Mouse (Mus musculus): ENCODE measurements around the gene Ifitm3.
A peak's percentile ranks its signal among the peaks of the same experiment; 100 is the strongest.
"Not testable (repeated sequence)": the region's sequence is repeated elsewhere in the genome, so short reads cannot be mapped to it uniquely, and the experiment has no call there.

Gene Ifitm3

DNA sequence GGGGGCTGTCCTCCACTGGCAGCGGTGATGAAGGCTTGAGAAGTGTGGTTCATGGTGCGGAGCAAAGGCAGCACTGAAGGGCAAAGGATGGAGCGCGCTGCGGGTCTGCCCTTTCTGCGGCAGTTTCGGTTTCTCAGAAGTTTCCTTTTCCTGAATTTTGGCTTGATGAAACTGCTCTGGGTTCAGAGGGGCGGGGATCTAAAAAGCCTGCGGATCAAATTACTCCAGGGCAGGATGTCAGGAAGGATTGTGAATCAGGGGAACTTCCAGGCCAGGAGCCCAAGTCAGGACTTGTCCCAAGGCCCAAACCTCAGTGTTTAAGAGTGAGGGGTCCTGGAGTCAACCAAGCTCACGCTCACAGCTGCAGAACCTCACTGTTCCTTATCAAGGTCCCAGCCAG lies at the start of gene Ifitm3:
Gene Ifitm3, minus strand, starts transcription at position 178 of the 400 bp plus-strand sequence.
- peak; percentile 59 for DNase-seq

DNA sequence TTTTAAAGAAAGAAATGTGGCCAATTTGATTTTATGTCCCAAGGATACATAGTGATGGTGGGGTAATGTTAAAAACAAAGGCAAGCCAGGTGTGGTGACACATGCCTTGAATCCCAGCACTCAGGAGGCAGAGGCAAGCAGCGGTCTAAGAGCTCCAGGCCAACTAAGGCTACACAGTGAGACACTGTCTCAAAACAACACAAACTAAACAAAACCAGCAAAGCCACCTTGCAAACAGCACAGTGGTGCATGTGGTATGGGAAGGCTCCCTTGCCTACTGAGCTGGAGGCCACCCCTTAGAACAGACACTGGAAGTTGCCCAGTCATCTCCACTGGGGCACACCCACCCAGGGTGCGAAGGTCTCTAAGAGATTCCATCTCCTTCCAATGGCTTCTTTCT lies 49.4 kb upstream of the Ifitm3 start:
- no peak for DNase-seq

DNA sequence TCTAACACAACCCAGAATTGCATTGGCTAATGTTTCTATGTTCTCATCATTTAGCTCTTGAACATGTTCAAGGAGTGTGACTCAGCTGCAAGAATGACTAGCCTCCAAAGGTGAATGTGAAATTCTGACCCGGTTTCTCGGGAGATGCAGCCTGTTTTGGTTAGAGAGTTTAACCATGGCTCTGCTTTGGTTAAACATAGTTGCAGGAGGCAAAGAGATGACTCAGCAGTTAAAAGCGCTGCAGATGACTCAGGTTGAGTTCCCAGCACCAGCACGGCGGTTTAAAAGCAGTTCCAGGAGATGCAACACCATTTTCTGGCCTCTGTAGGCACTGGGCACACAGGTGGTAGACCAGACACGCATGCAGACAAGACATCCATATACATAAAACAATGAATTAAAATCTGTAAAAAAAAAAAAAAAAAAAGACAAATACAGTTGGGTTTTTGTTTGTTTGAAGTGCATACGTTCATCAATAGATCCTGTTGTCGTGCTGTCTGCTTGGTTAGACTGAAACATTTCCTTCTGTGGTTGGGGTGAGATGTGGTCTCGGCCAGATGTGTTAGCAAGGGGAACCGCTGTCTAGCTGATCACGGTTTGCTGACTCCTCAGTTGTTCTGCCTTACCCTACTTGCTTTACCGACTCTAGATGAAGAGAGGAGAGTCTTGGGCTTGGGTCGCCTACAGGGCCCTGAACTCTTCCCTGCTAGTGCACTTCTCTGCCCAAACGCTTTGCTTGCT lies 48.2 kb upstream of the Ifitm3 start:
- no peak for DNase-seq

DNA sequence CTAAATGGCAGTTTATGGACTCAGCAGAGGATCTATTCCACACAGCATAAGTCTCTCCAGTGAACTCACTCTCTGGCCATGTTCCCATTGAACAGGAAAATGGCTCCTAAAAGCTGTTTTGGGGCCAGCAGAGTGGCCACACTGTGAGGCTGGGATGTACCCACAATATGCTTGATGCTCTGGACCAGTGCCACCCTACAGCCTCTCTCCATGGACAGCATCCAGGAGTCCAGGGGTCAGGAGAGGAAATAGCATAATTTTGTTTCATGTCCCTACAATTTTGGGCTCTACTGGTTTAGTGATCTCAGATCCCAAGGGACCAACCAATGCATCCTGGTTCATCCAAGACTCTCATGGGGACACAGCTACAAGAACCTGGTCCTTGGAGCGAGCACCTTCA lies 47.0 kb upstream of the Ifitm3 start:
- no peak for DNase-seq

DNA sequence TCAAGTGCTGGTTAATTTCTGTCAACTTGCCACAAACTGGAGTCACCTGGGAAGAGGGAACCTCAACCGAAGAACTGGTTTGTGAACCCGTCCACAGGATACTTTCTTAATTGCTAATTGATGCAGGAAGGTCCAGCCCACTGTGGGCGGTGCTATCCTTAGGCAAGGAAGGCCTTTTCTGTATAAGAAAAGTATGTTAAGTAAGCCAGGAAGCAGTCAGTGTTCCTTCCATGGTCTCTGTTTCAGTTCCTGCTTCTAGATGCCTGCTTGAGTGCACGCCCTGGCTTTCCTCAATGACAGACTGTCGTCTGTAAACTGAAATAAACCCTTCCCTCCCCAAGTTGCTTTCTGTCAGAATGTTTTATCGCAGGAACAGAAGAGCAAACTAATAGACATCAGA lies 46.4 kb upstream of the Ifitm3 start:
- no peak for DNase-seq

DNA sequence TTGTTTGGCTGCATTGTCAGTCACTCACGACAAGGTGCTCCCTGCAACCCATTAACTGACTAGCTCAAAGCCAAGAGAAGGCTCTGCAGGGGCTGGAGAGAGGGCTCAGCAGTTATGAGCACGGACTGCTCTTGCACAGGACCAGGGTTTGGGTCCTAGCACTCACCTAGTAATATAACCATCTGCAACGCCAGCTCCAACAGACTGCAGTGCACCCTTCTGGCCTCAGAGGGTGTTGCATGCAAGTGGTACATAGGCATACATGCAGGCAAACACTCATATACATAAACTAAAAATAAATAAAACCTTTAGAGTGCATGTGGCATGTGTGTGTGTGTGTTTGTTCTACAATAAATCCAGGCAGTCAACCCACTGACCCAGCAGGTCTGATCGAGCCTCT lies 45.2 kb upstream of the Ifitm3 start:
- DNase-seq, result no peak

DNA sequence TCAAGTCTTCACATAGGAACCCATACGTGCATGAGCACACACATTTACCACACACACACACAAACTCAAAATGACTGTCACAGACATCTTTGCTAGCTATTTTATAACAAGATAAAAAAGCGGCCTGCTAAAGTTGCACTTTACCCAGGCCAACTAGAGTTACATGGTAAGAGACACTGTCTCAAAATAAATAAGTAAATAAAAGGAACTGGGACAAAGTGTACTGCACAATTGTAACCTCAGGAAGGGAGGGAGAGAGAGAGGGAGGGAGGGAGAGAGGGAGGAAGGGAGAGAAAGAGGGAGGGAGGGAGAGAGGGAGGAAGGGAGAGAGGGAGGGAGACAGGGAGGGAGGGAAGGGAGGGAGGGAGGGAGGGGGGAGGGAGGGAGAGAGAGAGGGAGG lies 41.9 kb upstream of the Ifitm3 start:
- no peak for DNase-seq

DNA sequence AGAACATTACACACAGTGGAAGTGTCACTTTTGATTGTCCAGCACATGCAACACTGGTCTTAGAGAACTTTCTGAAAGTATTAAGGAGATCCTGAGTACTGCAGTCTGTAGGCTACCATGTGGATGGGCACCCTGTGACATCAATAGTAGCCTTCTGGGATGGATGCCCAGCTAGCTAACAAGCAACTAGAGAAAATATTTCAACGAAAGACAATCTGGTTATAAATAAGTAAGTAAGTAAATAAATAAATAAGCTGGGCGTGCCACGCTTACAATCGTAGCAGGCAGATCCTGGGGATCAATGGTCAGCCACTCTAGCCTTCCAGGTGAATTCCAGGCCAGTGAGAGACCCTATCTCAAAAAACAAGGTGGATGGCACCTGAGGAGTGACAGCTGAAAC lies 41.4 kb upstream of the Ifitm3 start:
- DNase-seq, result peak; percentile 12

DNA sequence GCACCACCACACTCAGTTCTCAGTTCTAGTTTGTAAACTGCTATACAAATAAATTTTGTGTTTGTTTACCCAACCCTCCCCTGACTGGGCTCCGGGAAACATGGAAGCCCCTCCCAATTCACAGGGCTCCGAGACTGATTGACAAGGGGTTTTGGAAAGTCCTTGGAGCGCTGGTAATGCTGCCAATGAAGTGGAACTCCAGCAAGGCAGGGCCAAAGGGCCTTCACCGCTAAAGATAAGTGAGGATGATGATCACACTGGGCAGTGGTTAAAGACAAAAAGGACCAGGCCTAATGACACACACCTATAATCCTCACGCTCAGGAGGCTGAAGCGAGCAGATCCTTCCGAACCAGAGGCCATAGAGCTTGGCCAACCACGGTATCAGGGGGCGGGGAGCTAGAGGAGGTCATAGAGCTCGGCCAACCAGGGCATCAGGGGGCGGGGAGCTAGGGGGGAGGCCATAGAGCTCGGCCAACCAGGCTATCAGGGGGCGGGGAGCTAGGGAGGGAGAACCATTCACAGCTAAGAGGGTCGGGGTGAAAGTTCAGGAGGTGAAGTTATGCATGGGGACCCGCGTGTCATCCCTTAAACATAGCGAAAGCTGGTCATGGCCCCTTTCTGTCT lies 40.6 kb upstream of the Ifitm3 start:
- DNase-seq, result no peak

DNA sequence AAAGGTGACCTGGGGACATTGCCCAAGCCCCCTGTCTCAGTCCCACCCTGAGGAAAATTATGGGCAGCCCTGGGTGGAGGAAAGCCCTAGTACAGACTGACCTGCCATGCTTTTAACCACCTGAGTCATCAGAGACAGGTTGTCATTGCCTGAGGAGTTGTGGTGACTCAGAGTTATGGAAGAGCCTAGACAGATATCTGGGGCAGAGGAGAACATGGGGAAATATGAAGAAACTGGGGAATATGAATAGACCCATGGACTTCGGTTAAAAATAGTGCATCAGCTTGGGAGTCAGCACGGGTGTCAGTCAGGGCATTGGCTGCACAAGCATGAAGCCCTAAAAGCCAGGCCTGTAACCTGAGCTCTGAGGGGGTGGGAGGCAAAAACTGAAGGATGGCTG lies 38.8 kb upstream of the Ifitm3 start:
- no peak for DNase-seq

DNA sequence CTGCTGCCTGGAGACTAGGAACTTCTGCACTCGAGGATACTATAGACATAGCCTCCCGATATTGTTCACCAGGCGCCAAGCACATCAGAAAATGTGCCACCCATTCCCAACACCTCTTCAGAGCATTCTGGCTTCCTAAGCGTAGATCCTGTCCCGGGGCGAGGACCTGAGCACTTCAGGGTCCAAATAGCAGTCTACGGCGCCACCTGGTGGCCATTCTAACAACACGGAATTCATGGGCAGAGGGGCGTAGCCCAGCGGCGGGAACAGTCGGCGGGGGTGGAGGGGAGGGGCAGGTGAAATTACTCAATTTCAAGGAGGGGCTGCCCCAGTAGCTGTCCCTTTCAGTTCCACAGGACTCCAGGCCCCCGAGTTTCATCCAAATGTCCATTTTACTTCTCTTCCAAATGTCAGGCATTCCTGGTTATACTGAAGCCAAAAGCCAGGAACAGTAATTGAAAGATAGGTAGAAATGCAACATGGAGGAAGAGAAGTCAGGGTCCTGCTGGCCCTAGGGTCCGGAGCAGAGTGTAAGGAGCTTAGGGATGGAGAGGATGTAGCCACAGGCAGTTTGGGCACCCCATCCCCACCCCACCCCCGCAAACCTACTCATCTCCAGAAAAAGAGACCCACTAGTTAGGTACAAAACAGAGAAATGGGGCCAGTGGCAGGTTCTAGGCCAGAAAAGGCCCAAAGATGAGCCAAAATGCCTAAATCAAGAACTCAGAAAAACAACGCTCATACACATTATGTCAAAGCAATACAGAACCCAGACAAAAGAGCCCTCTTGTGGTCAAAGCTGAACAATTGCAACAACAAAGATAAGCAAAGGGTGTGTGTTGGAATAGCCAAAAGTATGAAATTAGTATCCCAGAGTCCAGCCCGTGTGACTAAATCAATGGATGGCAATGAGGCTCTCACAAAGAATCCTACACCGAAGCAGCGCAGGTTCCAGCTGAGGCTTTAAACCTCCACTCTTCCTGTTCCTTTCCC lies 38.0 kb upstream of the Ifitm3 start:
- peak; percentile 93 for DNase-seq

DNA sequence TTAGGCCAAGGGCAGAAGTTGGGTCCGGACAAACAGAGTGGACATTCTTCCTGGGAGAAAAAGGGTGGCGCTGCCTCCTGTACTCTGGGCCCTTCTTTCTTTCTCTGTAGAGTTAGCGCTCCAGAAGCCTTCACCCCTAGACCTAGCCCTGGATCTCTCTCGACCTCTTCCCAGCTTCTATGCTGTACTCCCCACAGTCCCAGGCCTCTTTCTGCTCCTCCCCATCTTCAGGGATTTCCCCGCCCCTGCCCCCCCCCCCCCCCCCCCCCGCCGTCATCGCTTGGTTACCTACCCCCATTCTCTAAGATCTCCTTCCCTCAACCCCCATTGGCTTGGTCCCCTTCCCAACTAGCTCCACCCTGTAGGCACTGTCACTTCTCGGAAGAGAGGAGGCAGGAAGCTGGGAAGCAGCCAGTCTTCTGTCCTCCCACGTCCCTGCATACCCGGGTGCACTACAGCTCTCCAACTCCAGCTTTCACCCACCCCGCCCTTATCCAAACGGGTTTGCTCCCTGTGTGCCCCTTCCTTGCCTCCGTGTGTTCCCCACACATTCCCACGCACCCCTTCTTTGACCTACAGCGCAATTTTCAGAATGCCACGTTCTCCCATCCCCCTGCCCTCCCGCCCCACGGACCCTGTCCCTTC lies 37.1 kb upstream of the Ifitm3 start:
- peak; percentile 73 for DNase-seq

DNA sequence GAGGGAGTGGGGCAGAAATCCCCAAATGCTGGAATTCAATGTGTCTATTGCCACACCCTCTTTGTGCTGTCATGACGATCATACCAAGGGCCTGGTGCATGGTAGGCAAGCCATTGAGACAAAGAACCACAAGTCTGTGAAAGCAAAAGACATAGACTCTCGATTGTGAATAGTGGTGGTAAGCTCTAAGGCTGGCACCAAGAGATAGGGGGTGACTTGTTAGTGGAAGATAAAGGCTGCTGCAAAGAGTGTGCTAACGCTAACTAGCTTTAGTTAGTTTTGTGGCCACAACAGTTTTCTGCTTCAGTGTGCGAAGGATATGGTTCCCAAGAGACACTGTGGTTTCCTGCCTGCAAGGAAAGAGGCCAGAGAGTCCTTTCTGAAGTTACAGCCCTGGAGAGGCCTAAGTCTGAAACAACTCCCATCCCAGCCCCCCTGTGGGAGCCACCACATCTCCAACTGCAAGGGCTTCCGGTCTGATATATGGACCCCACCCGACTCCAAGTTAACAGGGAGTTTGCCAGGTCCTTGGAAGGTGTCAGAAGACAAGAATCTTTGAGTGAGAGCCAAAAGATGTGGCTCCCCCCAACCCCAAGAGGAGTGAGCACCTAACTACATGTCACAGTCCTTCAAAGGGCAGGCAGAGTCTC lies 36.5 kb upstream of the Ifitm3 start:
- peak; percentile 42 for DNase-seq

DNA sequence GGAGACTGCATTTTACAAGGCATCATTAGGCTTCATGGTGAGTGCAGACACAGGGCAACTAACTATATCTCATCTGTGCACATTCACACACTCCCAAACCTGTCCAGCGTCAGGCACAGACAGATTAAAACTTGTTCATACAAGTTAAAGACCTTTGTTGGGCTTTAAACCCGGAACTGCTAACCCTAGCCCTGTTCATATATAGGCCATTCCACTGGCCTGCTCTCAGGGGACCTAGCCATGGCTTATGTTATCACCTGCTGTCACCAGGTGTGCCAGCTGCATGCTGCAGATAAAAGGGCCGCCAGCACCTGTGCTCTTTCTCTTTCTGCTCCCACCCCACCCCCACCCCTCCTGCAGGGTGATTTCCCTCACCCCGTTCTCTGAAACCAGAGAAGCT lies 32.0 kb upstream of the Ifitm3 start:
- no peak for DNase-seq

DNA sequence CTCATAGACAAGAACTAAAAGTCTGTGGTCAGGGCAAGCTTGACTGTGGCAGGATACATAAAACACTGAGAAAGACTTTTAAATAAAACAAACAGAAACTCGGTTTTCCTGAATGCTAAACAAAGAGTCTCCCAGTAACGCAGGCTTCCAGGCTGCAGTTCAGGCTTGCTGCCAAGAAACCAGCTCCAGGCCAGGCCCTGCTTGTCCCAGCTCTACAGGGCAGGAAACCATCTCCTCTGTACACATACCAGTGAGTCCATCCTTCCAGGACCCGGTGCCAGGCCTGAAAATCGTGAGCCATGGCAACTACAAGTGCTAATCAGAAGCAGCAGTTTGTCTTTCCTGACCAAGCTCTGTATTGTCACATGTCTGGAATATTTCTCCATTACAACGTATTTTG lies 31.1 kb upstream of the Ifitm3 start:
- peak; percentile 69 for DNase-seq

DNA sequence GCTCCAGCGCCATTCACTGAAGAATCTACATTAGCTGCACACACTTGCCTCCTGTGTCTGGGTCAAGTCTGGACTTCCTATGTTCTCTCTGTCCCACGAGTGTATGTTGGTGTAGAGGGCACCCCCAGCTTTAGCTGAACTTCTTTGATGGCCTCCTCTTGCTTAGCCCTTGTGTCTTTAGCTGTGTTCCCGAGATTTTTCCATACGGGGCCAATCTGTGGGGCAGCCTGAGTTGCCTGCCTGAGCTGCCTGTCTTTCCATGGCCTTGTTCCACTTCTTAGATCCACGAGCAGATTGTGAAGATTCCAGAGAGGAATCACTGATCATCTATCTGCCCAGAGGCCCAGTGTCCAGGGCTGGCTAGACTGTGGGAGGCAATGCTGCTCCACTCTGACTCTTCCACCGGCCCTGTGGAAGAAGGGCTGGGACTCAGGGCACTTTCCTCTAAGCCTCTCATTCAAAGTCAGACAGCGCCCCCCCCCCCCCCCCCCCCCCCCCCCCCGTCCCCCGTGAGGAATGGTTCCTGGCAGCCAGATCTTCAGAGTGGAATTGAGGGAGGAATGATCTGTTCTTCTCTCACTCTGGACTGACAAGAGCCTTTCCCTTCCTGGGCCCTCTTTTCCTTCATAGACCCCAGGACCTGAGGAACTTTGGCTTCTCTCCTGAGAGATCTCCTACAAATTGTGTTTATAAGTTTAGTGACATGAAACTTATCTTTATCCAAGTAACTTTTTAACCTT lies 30.5 kb upstream of the Ifitm3 start:
- no peak for DNase-seq

DNA sequence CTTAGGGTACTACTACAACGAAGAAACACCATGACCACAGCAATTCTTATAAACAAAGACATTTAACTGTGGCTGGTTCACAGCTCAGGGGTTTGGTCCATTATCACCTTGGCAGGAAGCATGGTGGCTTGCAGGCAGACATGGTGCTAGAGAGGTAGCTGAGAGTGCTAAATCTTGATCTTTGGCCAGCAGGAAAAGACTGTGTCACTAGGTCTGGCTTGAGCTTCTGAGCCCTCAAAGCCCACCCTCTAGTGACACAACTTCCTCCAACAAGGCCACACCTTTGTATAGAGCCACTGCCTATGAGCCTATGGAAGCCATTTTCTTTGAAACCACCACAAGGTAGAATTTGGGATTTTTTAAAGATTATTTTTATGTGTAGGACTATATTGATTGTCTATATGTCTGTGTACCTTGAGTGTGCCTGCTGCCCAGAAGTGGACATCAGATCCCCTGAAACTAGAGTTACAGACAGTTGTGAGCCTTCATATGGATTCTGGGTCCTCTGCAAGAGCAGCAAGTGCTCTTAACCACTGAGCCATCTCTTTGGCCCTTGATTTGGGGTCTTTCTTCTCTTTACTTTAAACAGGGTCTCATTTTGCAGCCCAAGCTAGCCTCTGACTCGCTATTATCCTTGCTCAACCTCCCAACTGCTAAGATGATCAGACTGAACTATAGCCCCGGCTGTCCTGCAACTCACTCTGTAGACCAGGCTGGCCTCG lies 29.0 kb upstream of the Ifitm3 start:
- no peak for DNase-seq

DNA sequence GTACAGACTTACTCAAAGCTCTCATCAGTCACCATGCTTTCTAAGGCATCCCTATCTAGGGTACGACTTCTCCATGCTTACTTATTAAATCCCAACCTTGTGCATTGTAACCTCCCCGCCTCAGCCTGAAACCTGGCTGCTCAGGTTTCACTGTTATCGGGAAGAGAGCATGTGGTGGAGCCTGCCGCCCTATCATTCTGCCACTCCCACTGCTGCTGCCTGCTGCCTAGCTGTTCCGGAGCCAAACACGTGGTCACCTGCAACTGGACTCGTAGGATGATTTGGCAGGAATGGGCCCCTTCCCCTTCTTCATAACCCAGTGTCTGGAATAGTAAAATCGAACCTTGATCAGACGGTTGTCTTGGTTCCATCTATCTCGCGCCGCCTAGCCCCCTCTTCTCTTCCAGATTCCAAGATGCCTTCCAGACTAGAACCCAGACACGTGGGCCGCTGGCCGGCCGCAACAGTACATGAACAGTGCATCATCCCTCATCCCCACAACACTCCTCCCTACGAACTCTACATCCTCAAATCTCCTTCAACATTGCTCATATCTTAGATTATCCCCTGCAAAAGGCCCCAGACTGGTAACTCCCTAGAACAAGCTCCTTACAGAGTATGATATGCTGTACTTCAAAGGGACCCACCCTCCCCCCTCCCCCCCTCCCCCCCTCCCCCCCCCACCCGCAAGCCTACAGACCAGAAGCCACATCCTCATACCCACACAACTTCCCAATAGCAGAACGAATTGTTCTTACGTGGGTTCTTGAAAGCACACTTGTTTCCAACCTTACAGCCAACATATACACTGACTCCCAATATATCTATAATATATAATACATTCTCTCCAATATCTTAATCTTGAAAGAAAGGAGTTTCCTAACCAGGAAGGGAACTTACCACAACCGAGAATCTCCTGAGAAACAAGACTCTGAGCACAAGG lies 27.8 kb upstream of the Ifitm3 start:
- no peak for DNase-seq

DNA sequence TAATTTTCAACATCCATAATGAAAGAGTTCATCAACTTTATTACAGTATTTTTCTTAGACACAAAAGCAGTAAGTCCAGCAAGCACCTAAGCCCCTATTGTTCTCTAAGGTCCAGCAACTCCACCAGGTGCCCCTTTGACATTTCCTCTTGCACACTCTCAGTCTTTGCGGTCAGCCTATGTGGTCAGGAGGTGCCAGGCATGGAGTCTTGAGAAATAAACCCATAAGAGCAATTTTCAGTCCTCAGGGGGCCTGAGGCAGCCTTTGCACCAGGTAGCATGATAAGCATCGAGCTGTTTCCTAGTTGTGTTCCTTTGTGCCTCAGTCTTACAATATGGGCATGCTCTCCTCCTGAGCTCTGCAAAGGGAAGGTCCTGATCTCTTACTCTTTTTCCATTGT lies 26.1 kb upstream of the Ifitm3 start:
- not testable (repeated sequence) for DNase-seq
